Mouse (Mus musculus): ENCODE measurements at regions not wholly inside any gene's neighbourhood (a gene's known extent, or its start where the extent isn't known, plus 50 kb on each side); places are given as distances from the start of the nearest gene placed in this dataset.
A peak's percentile ranks its signal among the peaks of the same experiment; 100 is the strongest.

DNA sequence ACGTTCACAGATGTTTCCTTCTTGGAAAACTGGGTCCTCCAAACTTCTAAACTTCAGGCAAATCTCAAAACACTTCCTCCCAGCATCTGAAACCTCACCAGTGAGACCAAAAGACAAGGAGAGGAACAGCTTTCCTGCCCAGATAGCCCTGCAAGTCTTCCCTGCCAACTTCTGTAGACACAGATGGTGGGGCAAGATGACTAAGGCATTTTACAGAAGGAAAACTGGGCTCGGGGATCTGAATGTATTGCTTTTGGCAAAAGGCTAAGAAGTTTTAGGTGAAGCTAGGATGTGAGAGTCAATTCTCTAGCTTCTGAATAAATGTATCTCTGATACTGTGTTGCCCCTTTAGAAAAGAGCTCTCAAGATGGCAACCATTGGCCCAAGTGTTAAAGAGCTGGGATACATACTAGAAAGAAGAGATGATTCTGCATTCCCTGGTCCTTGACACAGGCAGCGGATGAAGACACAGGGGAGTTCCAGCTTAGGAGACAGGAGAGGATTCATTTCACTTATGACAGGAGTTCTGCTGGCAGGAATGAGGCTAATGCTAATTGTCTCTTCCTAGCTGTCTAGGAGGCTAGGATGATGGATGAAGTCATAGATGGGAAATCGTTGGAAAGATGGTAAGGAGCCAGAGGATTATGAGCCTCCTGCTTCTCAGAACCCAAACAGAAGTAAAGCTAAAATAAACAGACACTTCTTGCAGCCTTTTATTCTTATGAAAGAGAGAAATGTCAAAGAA lies 108.0 kb upstream of the Ces5a start:
- no peak overlapping the region for H3K27ac ChIP-seq (ENCODE audit: insufficient read depth, low read length)
- TF ChIP-seq POLR2A (IDR thresholded peaks at IDR 0.05; ENCODE audit: extremely low read depth, insufficient read depth, low read length) (no peak), CTCF (IDR thresholded peaks at IDR 0.05; ENCODE audit: extremely low read depth, insufficient read depth, low read length) (no peak)
- no peaks in the 10 kb centered on the region; the same call in 1 of the 2 replicates for H3K4me1 ChIP-seq (ENCODE audit: control insufficient read depth, insufficient read depth, low read length)
- H3K4me3 ChIP-seq (ENCODE audit: insufficient read depth, low read length): no peak overlapping the region

DNA sequence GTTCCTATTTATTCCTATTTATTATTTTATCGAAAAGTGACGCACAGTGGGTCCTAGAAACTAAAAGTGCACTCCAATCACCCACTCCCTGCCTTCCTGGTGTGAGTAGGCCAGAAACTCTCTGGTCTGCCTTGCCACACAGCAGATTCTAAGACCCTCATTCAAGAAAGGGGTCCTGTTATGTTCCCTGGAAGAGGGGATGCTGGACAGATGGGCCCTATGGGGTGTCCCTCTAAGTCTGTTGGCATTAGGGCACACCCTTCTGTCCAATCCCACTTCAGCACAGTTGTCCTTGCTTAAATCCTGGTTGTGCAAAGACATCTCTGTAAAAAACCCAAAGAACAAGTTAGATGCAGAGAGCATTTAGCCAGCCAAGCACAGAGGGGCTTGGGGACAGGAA lies 117.8 kb upstream of the Ces5a start:
- H3K27ac ChIP-seq (ENCODE audit: insufficient read depth, low read length): no peak overlapping the region
- no peak overlapping the region for H3K4me3 ChIP-seq (ENCODE audit: insufficient read depth, low read length)
- H3K4me1 ChIP-seq (ENCODE audit: control insufficient read depth, insufficient read depth, low read length): peaks cover 7% of the 10 kb centered on the region
- TF ChIP-seq CTCF (IDR thresholded peaks at IDR 0.05; ENCODE audit: extremely low read depth, insufficient read depth, low read length) (no peak), POLR2A (IDR thresholded peaks at IDR 0.05; ENCODE audit: extremely low read depth, insufficient read depth, low read length) (no peak)

- Histone ChIP-seq H3K4me3 (ENCODE audit: insufficient read depth, low read length) (no peak overlapping the region), H3K27ac (ENCODE audit: insufficient read depth, low read length) (no peak overlapping the region), H3K4me1 (ENCODE audit: control insufficient read depth, insufficient read depth, low read length) (peaks cover 7% of the 10 kb centered on the region)
- TF ChIP-seq POLR2A (IDR thresholded peaks at IDR 0.05; ENCODE audit: extremely low read depth, insufficient read depth, low read length) (no peak), CTCF (IDR thresholded peaks at IDR 0.05; ENCODE audit: extremely low read depth, insufficient read depth, low read length) (no peak)
These were observed 118.5 kb upstream of the Ces5a start for GRCm38 (mm10) chr8:93653913-93654705.

DNA sequence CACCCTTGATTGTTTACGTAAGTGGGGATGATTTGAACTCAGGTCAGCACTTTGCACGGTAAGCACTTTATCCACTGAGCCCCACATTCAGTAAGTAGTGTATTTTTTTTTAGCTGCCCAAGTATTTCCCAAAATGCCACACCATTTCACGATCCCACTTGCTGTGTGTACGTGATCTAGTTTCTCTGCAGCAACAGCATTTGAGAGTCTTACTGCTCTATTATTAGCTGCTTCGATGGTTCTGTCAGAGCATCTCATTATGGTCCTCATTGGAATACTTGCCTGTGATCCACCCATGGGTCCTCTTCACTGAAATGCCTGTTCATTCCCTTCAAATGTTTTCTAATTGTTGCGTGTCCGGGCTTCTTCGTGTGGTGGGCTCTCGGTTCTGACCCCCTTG lies 120.1 kb upstream of the Ces5a start:
- H3K27ac ChIP-seq (ENCODE audit: insufficient read depth, low read length): no peak overlapping the region
- H3K4me1 ChIP-seq (ENCODE audit: control insufficient read depth, insufficient read depth, low read length): peaks cover 7% of the 10 kb centered on the region
- TF ChIP-seq POLR2A (IDR thresholded peaks at IDR 0.05; ENCODE audit: extremely low read depth, insufficient read depth, low read length) (no peak), CTCF (IDR thresholded peaks at IDR 0.05; ENCODE audit: extremely low read depth, insufficient read depth, low read length) (no peak)

DNA sequence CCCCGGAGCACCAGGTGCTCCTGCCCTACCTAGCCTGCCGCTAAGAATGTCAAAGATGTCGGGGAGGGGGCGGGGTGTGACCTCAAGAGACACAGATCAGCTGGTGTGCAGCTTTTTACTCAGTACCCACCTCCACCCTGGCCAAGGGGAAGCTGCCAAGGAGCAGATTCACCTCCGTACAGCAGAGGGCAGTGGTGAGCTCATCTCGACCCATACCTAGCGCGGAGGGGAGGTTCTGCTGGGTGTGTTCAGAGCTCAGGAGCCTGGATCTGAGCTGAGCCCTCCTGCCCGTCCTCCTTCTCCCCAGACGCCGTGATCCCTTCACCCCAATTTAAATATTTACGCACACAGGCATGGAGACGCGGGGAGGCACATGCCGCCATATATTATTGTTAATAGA lies 126.1 kb upstream of the Ces5a start:
- Histone ChIP-seq H3K4me3 (ENCODE audit: insufficient read depth, low read length) (peak overlapping the region; percentile 19), H3K27ac (ENCODE audit: insufficient read depth, low read length) (no peak overlapping the region)
- TF ChIP-seq POLR2A (IDR thresholded peaks at IDR 0.05; ENCODE audit: extremely low read depth, insufficient read depth, low read length) (peak; percentile 51; the same call in 1 of the 2 replicates), CTCF (IDR thresholded peaks at IDR 0.05; ENCODE audit: extremely low read depth, insufficient read depth, low read length) (peak; percentile 89)

More for the DNA sequence above, 120.1 kb upstream of the Ces5a start:
- H3K4me3 ChIP-seq (ENCODE audit: insufficient read depth, low read length): no peak overlapping the region

DNA sequence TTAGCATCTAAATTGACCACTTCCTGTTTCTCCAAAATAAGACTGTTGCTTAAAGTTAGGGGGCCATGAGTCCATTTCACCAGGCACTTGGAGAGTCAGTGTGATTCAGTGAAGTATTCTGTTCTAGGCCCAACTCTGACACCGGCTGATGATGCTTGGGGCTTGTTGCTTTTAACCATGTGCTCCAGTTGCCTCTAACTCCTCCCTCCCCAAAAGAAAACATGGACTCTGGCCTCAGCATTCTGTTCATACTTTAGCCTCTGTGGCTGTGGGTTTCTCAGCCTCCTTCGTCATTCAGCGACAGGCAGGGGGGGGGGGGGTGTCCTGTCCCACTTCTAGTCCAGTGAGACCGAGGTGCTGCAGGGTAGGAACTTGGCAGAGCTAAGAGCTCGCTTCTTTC lies 126.6 kb upstream of the Ces5a start:
- H3K4me1 ChIP-seq (ENCODE audit: control insufficient read depth, insufficient read depth, low read length): no peaks in the 10 kb centered on the region
- peak overlapping the region; percentile 19; the same call in 1 of the 2 replicates for H3K4me3 ChIP-seq (ENCODE audit: insufficient read depth, low read length)
- TF ChIP-seq POLR2A (IDR thresholded peaks at IDR 0.05; ENCODE audit: extremely low read depth, insufficient read depth, low read length) (no peak), CTCF (IDR thresholded peaks at IDR 0.05; ENCODE audit: extremely low read depth, insufficient read depth, low read length) (no peak)
- no peak overlapping the region for H3K27ac ChIP-seq (ENCODE audit: insufficient read depth, low read length)

More for the DNA sequence above, 126.1 kb upstream of the Ces5a start:
- H3K4me1 ChIP-seq (ENCODE audit: control insufficient read depth, insufficient read depth, low read length): no peaks in the 10 kb centered on the region

DNA sequence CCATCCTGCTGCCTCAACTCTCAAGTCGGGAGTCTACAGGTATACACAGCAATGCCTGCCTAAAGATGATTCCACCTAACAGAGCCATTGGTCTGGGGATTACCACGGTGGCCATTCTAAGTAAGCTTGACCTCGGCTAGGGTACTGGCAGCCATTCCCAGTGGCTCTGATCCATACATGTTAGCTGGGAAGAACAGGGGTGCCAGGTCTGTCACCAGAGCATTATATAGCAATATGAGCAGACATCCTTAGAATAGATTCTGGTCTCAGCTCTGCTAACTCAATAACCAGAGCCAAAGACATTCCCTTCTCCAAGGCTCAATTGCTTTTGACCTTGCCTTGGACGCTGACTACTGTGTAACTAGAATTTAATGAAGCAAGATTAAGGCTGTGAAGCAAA lies 128.2 kb upstream of the Ces5a start:
- H3K4me3 ChIP-seq (ENCODE audit: insufficient read depth, low read length): no peak overlapping the region
- no peak overlapping the region for H3K27ac ChIP-seq (ENCODE audit: insufficient read depth, low read length)
- peaks cover 2% of the 10 kb centered on the region; the same call in 1 of the 2 replicates for H3K4me1 ChIP-seq (ENCODE audit: control insufficient read depth, insufficient read depth, low read length)
- TF ChIP-seq CTCF (IDR thresholded peaks at IDR 0.05; ENCODE audit: extremely low read depth, insufficient read depth, low read length): no peak
- no peak for TF ChIP-seq POLR2A (IDR thresholded peaks at IDR 0.05; ENCODE audit: extremely low read depth, insufficient read depth, low read length)

GRCm38 (mm10) chr8:93668306-93668705 lies 132.7 kb upstream of the Ces5a start:
- no peak overlapping the region for H3K4me3 ChIP-seq (ENCODE audit: insufficient read depth, low read length)
- TF ChIP-seq CTCF (IDR thresholded peaks at IDR 0.05; ENCODE audit: extremely low read depth, insufficient read depth, low read length) (no peak), POLR2A (IDR thresholded peaks at IDR 0.05; ENCODE audit: extremely low read depth, insufficient read depth, low read length) (no peak)
- peaks cover 2% of the 10 kb centered on the region; the same call in 1 of the 2 replicates for H3K4me1 ChIP-seq (ENCODE audit: control insufficient read depth, insufficient read depth, low read length)
- no peak overlapping the region for H3K27ac ChIP-seq (ENCODE audit: insufficient read depth, low read length)

GRCm38 (mm10) chr8:93674721-93675120 lies 135.0 kb upstream of the Gnao1 start:
- no peak overlapping the region for H3K27ac ChIP-seq (ENCODE audit: insufficient read depth, low read length)
- TF ChIP-seq CTCF (IDR thresholded peaks at IDR 0.05; ENCODE audit: extremely low read depth, insufficient read depth, low read length) (no peak), POLR2A (IDR thresholded peaks at IDR 0.05; ENCODE audit: extremely low read depth, insufficient read depth, low read length) (no peak)

More at GRCm38 (mm10) chr8:93674721-93675120, 135.0 kb upstream of the Gnao1 start:
- H3K4me1 ChIP-seq (ENCODE audit: control insufficient read depth, insufficient read depth, low read length): no peaks in the 10 kb centered on the region
- H3K4me3 ChIP-seq (ENCODE audit: insufficient read depth, low read length): no peak overlapping the region
